Mouse (Mus musculus) adrenal gland, adult 8-10 months (tissue): Measurements from ENCODE around the gene H2-M9. TPM values are rescaled to one million over a fixed set of nuclear protein-coding genes. Genes with fewer than 3 reads are reported as not detected.

Source experiments
- DNase-seq: peaks from one replicate; pipeline ENCODE4 v3.0.0; 2022
- total RNA-seq, 4 experiments: library from RNA; stranded (reverse); gene quantifications; 2 replicates each; pipeline ENCODE4 v1.2.4; 2022

H2-M9 gene
- not detected for total RNA-seq

DNA sequence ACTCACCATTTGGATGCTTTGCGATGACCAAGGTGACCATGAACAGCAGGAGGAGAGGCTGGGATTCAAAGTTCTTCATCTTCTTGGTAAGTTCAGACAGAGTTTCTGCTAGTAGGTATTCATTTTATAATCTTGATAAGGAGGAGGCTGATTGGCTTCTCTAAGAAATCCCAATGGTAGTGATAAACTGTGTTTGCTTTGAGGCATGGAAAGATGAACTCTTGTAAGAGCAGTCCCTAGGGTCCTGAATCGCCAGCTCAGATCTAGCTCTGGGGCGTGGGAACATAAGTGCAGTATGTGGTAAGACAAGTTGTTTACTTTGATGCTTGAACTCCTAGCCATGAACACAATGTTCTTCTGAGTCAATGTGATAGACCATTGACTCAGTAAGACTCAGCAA lies at the start of gene H2-M9:
TSS of gene H2-M9 (minus strand) at position 101 of the 400 bp plus-strand sequence.
- DNase-seq, result no peak

DNA sequence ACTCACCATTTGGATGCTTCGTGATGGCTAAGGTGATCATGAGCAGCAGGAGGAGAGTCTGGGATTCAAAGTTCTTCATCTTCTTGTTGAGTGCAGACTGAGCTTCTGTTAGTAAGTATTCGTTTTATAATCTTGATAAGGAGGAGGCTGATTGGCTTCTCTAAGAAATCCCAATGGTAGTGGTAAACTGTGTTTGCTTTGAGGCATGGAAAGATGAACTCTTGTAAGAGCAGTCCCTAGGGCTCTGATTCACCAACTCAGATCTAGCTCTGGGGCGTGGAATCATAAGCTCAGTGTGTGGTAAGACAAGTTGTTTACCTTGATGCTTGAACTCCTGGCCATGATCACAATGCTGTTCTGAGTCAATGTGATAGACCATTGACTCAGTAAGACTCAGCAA lies 29.7 kb upstream of the H2-M9 start, which contains the start of gene H2-M1:
TSS of gene H2-M1 (minus strand) at position 101 of the 400 bp plus-strand sequence.
- no peak for DNase-seq

Other genes starting within 250 kb of the H2-M9 start
- gene H2-M10.4, start 180.3 kb downstream of the H2-M9 start, total RNA-seq, result not detected
- not detected for gene H2-M11, start 95.6 kb downstream of the H2-M9 start, total RNA-seq
- gene H2-M1, start 29.6 kb upstream of the H2-M9 start, total RNA-seq, result not detected
- gene H2-M10.5, start 130.2 kb upstream of the H2-M9 start, total RNA-seq, result not detected
- not detected for gene H2-M10.6, start 169.5 kb upstream of the H2-M9 start, total RNA-seq
- gene Trim26, start 194.5 kb upstream of the H2-M9 start, total RNA-seq, result 10 to 100 TPM; 60.6 to 88.8 (median 74.4) TPM
- under 1 TPM in 1 of 4 experiments, not detected in 3; 0.24 TPM for gene Trim15, start 224.5 kb upstream of the H2-M9 start, total RNA-seq
- gene Trim10, start 226.9 kb upstream of the H2-M9 start, total RNA-seq, result under 1 TPM in 1 of 4 experiments, not detected in 3; 0.17 TPM
- gene Trim40, start 247.5 kb upstream of the H2-M9 start, total RNA-seq, result 1 to 10 TPM in 3 of 4 experiments, under 1 TPM in 1; 0.42 to 6.1 (median 3.3) TPM